Mouse (Mus musculus) liver, embryonic 18 days (tissue): ENCODE data around the gene Ctse. TPM values are rescaled to one million over a fixed set of nuclear protein-coding genes. Genes with fewer than 3 reads are reported as not detected.

Experiments
- polyA plus RNA-seq: library from polyadenylated mRNA; depleted of rRNA; stranded (reverse); fragments of >200 nt; gene quantifications from 2 replicates; pipeline ENCODE4 v1.2.3, GENCODE M21; 2012; rRNA removed

Gene Ctse
- 15.4 and 19.7 TPM in 2 replicates for polyA plus RNA-seq

DNA sequence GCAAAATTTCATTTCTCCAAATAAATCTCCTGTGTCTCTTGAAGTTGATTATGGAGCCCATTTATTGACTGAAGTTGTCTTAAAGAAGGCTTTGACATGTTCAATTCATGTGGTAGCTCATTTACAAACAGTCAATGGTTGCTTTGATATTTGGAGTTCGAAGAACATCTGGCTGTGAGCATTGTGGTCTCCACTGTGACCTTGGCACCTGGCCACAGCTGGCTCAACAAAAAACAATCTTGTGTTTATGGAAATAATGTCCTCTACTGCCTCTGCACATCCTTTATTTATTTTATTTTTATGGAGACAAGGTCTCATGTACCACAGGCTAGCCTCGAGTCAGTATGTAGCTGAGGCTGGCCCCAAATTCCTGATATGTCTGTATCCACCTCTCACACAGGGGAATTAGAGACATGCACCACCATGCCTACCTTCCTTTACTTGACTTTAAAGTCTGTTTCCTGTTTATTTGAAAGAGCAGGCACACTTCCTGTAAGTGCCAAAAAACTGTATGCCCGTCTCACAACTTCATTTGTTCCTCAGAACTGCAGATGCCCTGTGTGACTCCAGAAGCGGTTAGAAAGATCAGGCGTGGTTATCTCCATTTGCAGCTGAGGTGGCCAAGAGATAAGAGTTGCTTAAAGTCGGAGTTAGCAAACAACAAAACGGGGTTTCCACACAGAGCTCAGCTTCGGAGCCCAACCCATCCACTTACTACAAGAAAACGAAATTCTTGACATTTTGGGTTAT is at the start of gene Ctse:
Gene Ctse, plus strand, starts transcription at position 516 of the 750 bp plus-strand sequence.

DNA sequence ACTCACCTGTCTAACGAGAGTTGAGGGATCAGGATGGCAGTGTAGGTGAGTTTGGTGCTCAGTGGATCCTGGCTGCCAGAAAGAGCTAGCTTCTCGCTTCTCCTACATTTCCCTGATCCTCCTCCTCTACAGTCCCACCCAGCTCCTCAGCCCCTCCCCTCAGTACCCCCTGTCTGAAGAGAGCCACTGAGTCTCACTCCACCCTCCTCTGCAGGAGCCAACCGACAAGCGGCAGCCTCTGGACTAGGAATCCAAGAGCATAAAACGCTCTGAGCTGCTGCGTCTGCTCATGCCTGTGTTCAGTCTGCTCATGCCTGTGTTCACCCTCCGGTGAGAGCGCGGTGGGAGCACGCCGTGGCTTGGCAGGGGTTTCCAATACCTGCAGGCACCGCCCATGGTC is 39.2 kb upstream of the Ctse start, which contains the start of gene Avpr1b:
Gene Avpr1b, plus strand, starts transcription at position 335 of the 400 bp plus-strand sequence.

DNA sequence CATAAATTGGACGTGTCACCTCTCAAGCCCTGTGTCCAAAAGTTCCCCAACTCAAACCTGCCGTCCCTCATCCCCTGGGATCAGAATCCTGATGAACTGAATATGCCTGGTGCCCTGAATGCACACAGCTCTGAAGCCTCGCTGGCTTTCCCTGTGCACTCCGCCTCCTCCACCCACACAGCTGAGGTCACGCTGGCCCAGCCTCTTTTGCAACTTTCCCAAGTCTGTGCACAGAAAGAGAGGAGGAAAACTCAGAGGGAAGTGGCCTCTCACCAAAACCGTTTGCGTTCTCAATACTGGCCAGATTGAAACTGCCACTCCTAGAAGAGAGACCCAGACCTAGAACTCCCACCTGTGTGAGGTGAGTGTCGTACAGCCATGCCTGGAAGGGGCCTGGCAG is 50.4 kb downstream of the Ctse start, which contains the start of gene Rab7b:
Gene Rab7b, plus strand, starts transcription at position 221 of the 400 bp plus-strand sequence.

Other genes with a start within 250 kb of the Ctse start
- gene Srgap2, start 111.0 kb upstream of the Ctse start, polyA plus RNA-seq: 5.0 and 5.4 TPM in 2 replicates
- gene Fam72a, start 110.4 kb upstream of the Ctse start, polyA plus RNA-seq: 1.00 and 1.0 TPM in 2 replicates
- not detected in 2 replicates for gene Avpr1b, start 39.1 kb upstream of the Ctse start, polyA plus RNA-seq
- gene Rab7b, start 50.4 kb downstream of the Ctse start, polyA plus RNA-seq: 0.81 and 1.00 TPM in 2 replicates
- 0.01 TPM in 2 replicates for gene Slc26a9, start 105.7 kb downstream of the Ctse start, polyA plus RNA-seq
- 5.8 and 7.2 TPM in 2 replicates for gene Pm20d1, start 159.1 kb downstream of the Ctse start, polyA plus RNA-seq
- 1.2 and 1.3 TPM in 2 replicates for gene Slc41a1, start 189.2 kb downstream of the Ctse start, polyA plus RNA-seq
- gene Rab29, start 228.9 kb downstream of the Ctse start, polyA plus RNA-seq: 9.2 and 10.6 TPM in 2 replicates